Mouse (Mus musculus) limb, embryonic 11.5 days (tissue): ENCODE measurements around the gene Tcl1. TPM values are rescaled to one million over a fixed set of nuclear protein-coding genes. Genes with fewer than 3 reads are reported as not detected.
"Not testable (repeated sequence)": the region's sequence is repeated elsewhere in the genome, so short reads cannot be mapped to it uniquely, and the experiment has no call there.

Experiments
- ATAC-seq: fragments of 200-750 bp; cut with Nextera tagmentation; 2 replicates; pipeline ENCODE4 v1.8.0; 2017; ENCODE audit warnings: low read depth; ENCODE audit not compliant: insufficient number of reproducible peaks, low FRiP score, low TSS enrichment
- DNase-seq: peaks from one replicate; pipeline ENCODE4 v3.0.0-alpha.2; 2015; ENCODE audit warnings: low spot score
- H3K27ac ChIP-seq: fragments of 300-500 bp; sonication (generic); replicated peaks from 2 replicates; pipeline ENCODE4 v1.5.1; 2014; ENCODE audit warnings: low read depth, mild to moderate bottlenecking, low read length
- H3K27me3 ChIP-seq: fragments of 300-500 bp; sonication (generic); 2 replicates; pipeline ENCODE4 v1.6.1; 2014; ENCODE audit warnings: mild to moderate bottlenecking, low read length, mixed read lengths; ENCODE audit not compliant: control insufficient read depth, insufficient read depth
- H3K36me3 ChIP-seq: fragments of 300-500 bp; sonication (generic); 2 replicates; pipeline ENCODE4 v1.6.1; 2014; ENCODE audit warnings: mild to moderate bottlenecking, low read length, moderate library complexity, mixed read lengths; ENCODE audit not compliant: control insufficient read depth, insufficient read depth
- H3K4me1 ChIP-seq: fragments of 300-500 bp; sonication (generic); 2 replicates; pipeline ENCODE4 v1.6.1; 2014; ENCODE audit warnings: low read length, mixed read lengths; ENCODE audit not compliant: control insufficient read depth, insufficient read depth
- H3K4me2 ChIP-seq: fragments of 300-500 bp; sonication (generic); 2 replicates; pipeline ENCODE4 v1.6.1; 2014; ENCODE audit warnings: low read depth, mild to moderate bottlenecking, moderate library complexity; ENCODE audit not compliant: severe bottlenecking
- H3K4me3 ChIP-seq: fragments of 300-500 bp; sonication (generic); 2 replicates; pipeline ENCODE4 v1.5.1; 2014; ENCODE audit warnings: low read depth, low read length
- H3K9ac ChIP-seq: fragments of 300-500 bp; sonication (generic); 2 replicates; pipeline ENCODE4 v1.6.1; 2014; ENCODE audit warnings: mild to moderate bottlenecking, low read length
- H3K9me3 ChIP-seq: fragments of 300-500 bp; sonication (generic); 2 replicates; pipeline ENCODE4 v1.6.1; 2016; ENCODE audit warnings: low read length; ENCODE audit not compliant: control insufficient read depth
- WGBS: fragments of 180-500 bp; shearing (Covaris S2); extraction: QIAGEN DNeasy Blood & Tissue Kit; methylation state at CpG from one replicate; pipeline ENCODE4 v1.1.7; 2014; 5-methylcytosine and 5-hydroxymethylcytosine counted together
- polyA plus RNA-seq: library from polyadenylated mRNA; unstranded; fragments of >200 nt; fragmentation: Nextera tagmentation; extraction: Ambion mirVana; gene quantifications from 2 replicates; pipeline ENCODE4 v1.2.1, GENCODE M21; 2014

Tcl1 gene
- polyA plus RNA-seq, 1 experiment from 2014 or later = not detected

- H3K9ac ChIP-seq, H3K4me2 ChIP-seq, DNase-seq, ATAC-seq, H3K4me1 ChIP-seq, H3K36me3 ChIP-seq, H3K4me3 ChIP-seq, H3K27me3 ChIP-seq, H3K27ac ChIP-seq, H3K9me3 ChIP-seq: not testable (repeated sequence)
- 73% methylated on average over 7 of the region's 7 CpGs for WGBS
Measured at GRCm38 (mm10) chr12:105199684-105200497, 22.7 kb downstream of the Tcl1 start.

- not testable (repeated sequence) for H3K27ac ChIP-seq, H3K36me3 ChIP-seq, DNase-seq, H3K4me2 ChIP-seq, H3K9me3 ChIP-seq, H3K9ac ChIP-seq, H3K27me3 ChIP-seq, H3K4me1 ChIP-seq, ATAC-seq, H3K4me3 ChIP-seq
- 95% methylated on average over 6 of the region's 6 CpGs for WGBS
Measured at GRCm38 (mm10) chr12:105190743-105191142, 31.9 kb downstream of the Tcl1 start, which contains the start of gene Tcl1b3. TSS of gene Tcl1b3 (plus strand) at chr12:105191043.

- not testable (repeated sequence) for H3K9ac ChIP-seq, H3K27ac ChIP-seq, H3K4me3 ChIP-seq, H3K27me3 ChIP-seq, ATAC-seq, DNase-seq, H3K4me2 ChIP-seq, H3K4me1 ChIP-seq, H3K9me3 ChIP-seq, H3K36me3 ChIP-seq
- 57% methylated on average over 2 of the region's 2 CpGs for WGBS
Measured at GRCm38 (mm10) chr12:105188980-105189379, 33.6 kb downstream of the Tcl1 start.

DNA sequence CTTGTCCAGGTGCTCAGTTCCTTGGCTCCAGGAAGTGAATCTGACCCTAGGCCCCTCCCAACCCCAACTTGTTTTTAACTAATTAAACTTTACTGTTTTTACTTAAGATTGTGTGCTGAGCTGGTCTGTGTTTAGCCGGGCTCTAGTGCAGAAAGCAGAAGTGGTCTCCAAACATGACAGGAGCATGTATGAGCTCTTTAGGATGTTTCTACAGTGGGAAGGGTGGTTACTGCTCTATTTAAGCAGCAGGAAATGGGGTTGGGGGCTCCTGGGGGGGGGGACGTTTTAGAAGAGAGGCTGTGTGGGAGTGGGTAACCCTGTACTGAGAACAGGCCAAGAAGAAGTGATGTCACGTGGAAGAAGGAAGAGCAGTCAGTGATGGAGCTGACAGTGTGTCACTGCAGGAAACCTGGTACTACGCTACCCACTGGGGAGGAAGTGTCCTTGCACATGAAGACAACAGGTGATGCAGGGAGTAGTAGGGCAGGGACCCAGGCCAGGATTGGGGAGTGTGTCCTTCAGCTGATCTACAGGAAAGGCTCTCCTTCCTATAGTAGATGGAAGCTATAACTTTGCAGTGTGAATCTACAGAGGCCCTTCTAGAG lies 41.5 kb downstream of the Tcl1 start:
- not testable (repeated sequence) for DNase-seq, H3K9me3 ChIP-seq, H3K36me3 ChIP-seq, H3K9ac ChIP-seq, H3K4me2 ChIP-seq, H3K4me3 ChIP-seq, H3K27ac ChIP-seq, ATAC-seq, H3K4me1 ChIP-seq, H3K27me3 ChIP-seq
- WGBS = 70% methylated on average over 4 of the region's 4 CpGs

GRCm38 (mm10) chr12:105176044-105176443 lies 46.5 kb downstream of the Tcl1 start, which contains the start of gene Tcl1b5:
TSS of gene Tcl1b5 (plus strand) at chr12:105176344.
- 69% methylated on average over 3 of the region's 3 CpGs for WGBS
- H3K9ac ChIP-seq, H3K9me3 ChIP-seq, H3K27ac ChIP-seq, H3K4me3 ChIP-seq, ATAC-seq, DNase-seq, H3K36me3 ChIP-seq, H3K4me1 ChIP-seq, H3K27me3 ChIP-seq, H3K4me2 ChIP-seq: not testable (repeated sequence)

DNA sequence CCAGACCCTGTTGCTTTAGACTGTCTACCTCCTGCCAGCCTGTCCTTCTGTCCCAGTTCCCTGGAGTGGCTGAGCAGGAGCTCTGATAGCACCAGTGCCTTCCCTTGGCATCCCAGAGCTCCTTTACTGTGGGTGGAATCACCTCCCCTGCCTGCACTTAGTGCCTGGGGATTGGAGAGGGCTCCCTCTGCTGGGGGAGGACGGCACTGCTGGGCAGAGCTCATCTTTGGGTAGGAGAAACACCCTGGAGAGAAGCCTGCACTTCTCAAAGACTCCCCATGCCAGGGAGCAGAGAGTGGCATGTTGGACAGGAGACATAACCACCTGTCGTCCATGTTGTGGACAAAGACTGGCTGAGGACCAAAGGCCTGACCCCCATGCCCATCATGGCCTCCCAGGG lies 48.3 kb downstream of the Tcl1 start:
- not testable (repeated sequence) for H3K9ac ChIP-seq, H3K36me3 ChIP-seq, H3K27ac ChIP-seq, ATAC-seq, H3K4me2 ChIP-seq, DNase-seq, H3K27me3 ChIP-seq, H3K4me1 ChIP-seq, H3K4me3 ChIP-seq, H3K9me3 ChIP-seq
- WGBS = 32% methylated on average over 2 of the region's 2 CpGs

GRCm38 (mm10) chr12:105173366-105173765 lies 49.2 kb downstream of the Tcl1 start:
- Histone ChIP-seq H3K36me3 (no peaks in the 10 kb centered on the region), H3K27me3 (no peaks in the 10 kb centered on the region), H3K4me3 (no peak overlapping the region), H3K9me3 (no peaks in the 10 kb centered on the region), H3K4me1 (no peaks in the 10 kb centered on the region), H3K27ac (no peak overlapping the region), H3K9ac (no peak overlapping the region), H3K4me2 (no peak overlapping the region)
- ATAC-seq (no peak), DNase-seq (no peak)
- WGBS = 82% methylated on average over 2 of the region's 2 CpGs
